Mouse (Mus musculus) v-Abl transformed pro-B cells (cell line): ENCODE measurements around the gene Rnf4.

Experiments
- in situ Hi-C, 2 experiments: fragments of 400-800 bp; cut with MboI; formaldehyde crosslinking; loops; one replicate each; pipeline ENCODE4 v1.15.1; 2025; ENCODE audit not compliant: unreplicated experiment in 2 of 2

Rnf4 gene

GRCm38 (mm10) chr5:34395850-34396540, 59.9 kb downstream of the Rnf4 start:
- in situ Hi-C loops = no loop called here

GRCm38 (mm10) chr5:34397866-34398265, 61.8 kb downstream of the Rnf4 start:
- in situ Hi-C loops = no loop called here

- in situ Hi-C loops = no loop called here
Measured at GRCm38 (mm10) chr5:34398326-34398725, 62.2 kb downstream of the Rnf4 start.
